Mouse (Mus musculus) liver, postnatal 0 days (tissue): Measurements from ENCODE around the gene Tmem50a.

Experiments
- CTCF ChIP-seq: sonication (generic); IDR thresholded peaks from 2 replicates; pipeline ENCODE4 v1.5.1; 2016; ENCODE audit warnings: antibody characterized with exemption, low read depth
- EP300 ChIP-seq: IDR thresholded peaks from 2 replicates; pipeline ENCODE4 v1.6.1; 2016; ENCODE audit warnings: antibody characterized with exemption, low read depth, mild to moderate bottlenecking

DNA sequence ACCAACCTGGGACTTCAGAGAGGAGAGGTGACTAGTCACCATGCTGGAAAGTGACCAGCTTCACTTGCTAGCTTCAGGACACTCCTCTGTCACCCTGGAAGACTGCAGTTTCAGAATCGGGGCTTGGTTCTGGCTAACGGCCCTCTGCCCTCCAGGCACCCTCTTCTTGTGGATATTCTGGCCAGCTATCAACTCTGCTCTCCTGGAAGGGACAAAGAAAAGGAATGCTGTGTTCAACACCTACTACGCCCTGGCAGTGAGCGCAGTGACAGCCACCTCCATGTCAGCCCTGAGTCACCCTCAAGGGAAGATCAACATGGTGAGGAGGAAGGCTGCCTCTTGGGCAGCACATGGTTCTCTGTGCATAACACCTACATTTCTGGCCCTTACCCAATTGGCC lies 30.5 kb downstream of the Tmem50a start:
- no peak for TF ChIP-seq CTCF
- no peak for TF ChIP-seq EP300
